Mouse (Mus musculus) CH12.LX (cell line): ENCODE results near the gene Nfix. TPM values are rescaled to one million over a fixed set of nuclear protein-coding genes. Genes with fewer than 3 reads are reported as not detected.

Source experiments
- DNase-seq: peaks from one replicate; pipeline ENCODE4 v3.0.0-alpha.2; 2013; ENCODE audit errors: extremely low read depth
- H3K27ac ChIP-seq: 2 replicates; pipeline ENCODE4 v1.5.1; 2012; ENCODE audit warnings: low read depth, mild to moderate bottlenecking, control low read depth, moderate library complexity; ENCODE audit not compliant: insufficient read depth
- H3K27me3 ChIP-seq: replicated peaks from 2 replicates; pipeline ENCODE3; 2012; ENCODE audit warnings: inconsistent platforms
- H3K36me3 ChIP-seq, 2 experiments: replicated peaks in 1 of 2; 2 replicates each; pipeline versions ENCODE3 to v1.6.1; 2012; ENCODE audit warnings: inconsistent platforms in 1 of 2, low read length in 1 of 2, mild to moderate bottlenecking in 1 of 2, mixed read lengths in 1 of 2, moderate library complexity in 1 of 2; ENCODE audit not compliant: control insufficient read depth in 1 of 2, insufficient read depth in 1 of 2
- H3K4me1 ChIP-seq, 2 experiments: 2 replicates each; pipeline ENCODE4 v1.6.1; 2012; ENCODE audit warnings: inconsistent platforms in 1 of 2, moderate library complexity in 1 of 2; ENCODE audit not compliant: insufficient read depth in 2 of 2, control insufficient read depth in 1 of 2
- H3K4me2 ChIP-seq: 2 replicates; pipeline ENCODE4 v1.6.1; 2012; ENCODE audit warnings: low read depth, mild to moderate bottlenecking, control low read depth; ENCODE audit not compliant: poor library complexity, insufficient read depth, severe bottlenecking
- H3K4me3 ChIP-seq, 3 experiments: fragments of 150-350 bp in 1 of 3; sonication (generic) in 1 of 3; replicated peaks in 1 of 3; 2 replicates each; pipeline versions ENCODE3 to v1.5.1; 2011 to 2012; ENCODE audit warnings: low read depth in 2 of 3, low read length in 2 of 3, mild to moderate bottlenecking in 2 of 3, moderate library complexity in 2 of 3, control low read depth in 1 of 3, improper control_type of control experiment in 1 of 3, inconsistent platforms in 1 of 3, mixed read lengths in 1 of 3; ENCODE audit not compliant: poor library complexity in 1 of 3
- H3K79me2 ChIP-seq: replicated peaks from 2 replicates; pipeline ENCODE4 v1.6.1; 2012; ENCODE audit warnings: mild to moderate bottlenecking, moderate library complexity; ENCODE audit not compliant: control insufficient read depth, poor library complexity, insufficient read depth, severe bottlenecking; ENCODE audit errors: extremely low read depth
- H3K9ac ChIP-seq: 2 replicates; pipeline ENCODE4 v1.6.1; 2012; ENCODE audit warnings: low read depth, mild to moderate bottlenecking, control low read depth, moderate library complexity; ENCODE audit not compliant: insufficient read depth
- H3K9me3 ChIP-seq: replicated peaks from 2 replicates; pipeline ENCODE3; 2012; ENCODE audit warnings: low read length, inconsistent platforms, mixed read lengths
- BHLHE40 ChIP-seq: IDR thresholded peaks from 2 replicates; pipeline ENCODE4 v1.6.1; 2011; ENCODE audit warnings: mild to moderate bottlenecking, low read depth, low read length, improper control_type of control experiment
- CHD2 ChIP-seq: IDR thresholded peaks from 2 replicates; pipeline ENCODE4 v1.6.1; 2011; ENCODE audit warnings: low read length, improper control_type of control experiment
- CTCF ChIP-seq, 2 experiments: IDR thresholded peaks in 1 of 2; conservative IDR thresholded peaks in 1 of 2; 2 replicates each; pipeline ENCODE4 v1.5.1; 2011 to 2012; ENCODE audit warnings: low read depth in 2 of 2, low read length in 2 of 2, improper control_type of control experiment in 1 of 2, inconsistent platforms in 1 of 2, mild to moderate bottlenecking in 1 of 2, moderate library complexity in 1 of 2
- IRF4 ChIP-seq: IDR thresholded peaks from 2 replicates; pipeline ENCODE4 v1.6.1; 2014; ENCODE audit warnings: low read depth, mild to moderate bottlenecking, inconsistent platforms, low read length, improper control_type of control experiment
- KAT2A ChIP-seq: IDR thresholded peaks from 2 replicates; pipeline ENCODE4 v1.6.1; 2012; ENCODE audit warnings: low read length, improper control_type of control experiment, inconsistent platforms; ENCODE audit not compliant: insufficient replicate concordance
- MAZ ChIP-seq: IDR thresholded peaks from 2 replicates; pipeline ENCODE4 v1.6.1; 2012; ENCODE audit warnings: low read depth, mild to moderate bottlenecking, inconsistent platforms, low read length, improper control_type of control experiment, moderate library complexity
- MEF2A ChIP-seq: IDR thresholded peaks from 2 replicates; pipeline ENCODE4 v1.6.1; 2014; ENCODE audit warnings: low read depth, mild to moderate bottlenecking, inconsistent platforms, low read length, improper control_type of control experiment, borderline replicate concordance
- MYC ChIP-seq: IDR thresholded peaks from 2 replicates; pipeline ENCODE4 v1.6.1; 2011; ENCODE audit warnings: low read depth, mild to moderate bottlenecking, improper control_type of control experiment, low read length
- NELFE ChIP-seq: IDR thresholded peaks from 2 replicates; pipeline ENCODE4 v1.6.1; 2011; ENCODE audit warnings: low read depth, low read length, improper control_type of control experiment
- NRF1 ChIP-seq: IDR thresholded peaks from 2 replicates; pipeline ENCODE4 v1.6.1; 2014; ENCODE audit warnings: low read depth, mild to moderate bottlenecking, inconsistent platforms, low read length, improper control_type of control experiment, moderate library complexity
- RAD21 ChIP-seq: IDR thresholded peaks from 2 replicates; pipeline ENCODE4 v1.6.1; 2011; ENCODE audit warnings: low read depth, mild to moderate bottlenecking, low read length, improper control_type of control experiment, moderate library complexity
- RCOR1 ChIP-seq: conservative IDR thresholded peaks from 2 replicates; pipeline ENCODE4 v1.6.1; 2012; ENCODE audit warnings: low read depth, mild to moderate bottlenecking, inconsistent platforms, low read length, improper control_type of control experiment
- SIN3A ChIP-seq: IDR thresholded peaks from 2 replicates; pipeline ENCODE4 v1.6.1; 2012; ENCODE audit warnings: low read length, improper control_type of control experiment, inconsistent platforms
- SMC3 ChIP-seq: IDR thresholded peaks from 2 replicates; pipeline ENCODE4 v1.6.1; 2011; ENCODE audit warnings: low read depth, low read length, improper control_type of control experiment
- TCF12 ChIP-seq: IDR thresholded peaks from 2 replicates; pipeline ENCODE4 v1.6.1; 2014; ENCODE audit warnings: low read depth, mild to moderate bottlenecking, inconsistent platforms, low read length, improper control_type of control experiment
- UBTF ChIP-seq: IDR thresholded peaks from 2 replicates; pipeline ENCODE4 v1.6.1; 2012; ENCODE audit warnings: low read depth, mild to moderate bottlenecking, inconsistent platforms, low read length, improper control_type of control experiment, moderate library complexity
- USF1 ChIP-seq: IDR thresholded peaks from 2 replicates; pipeline ENCODE4 v1.6.1; 2014; ENCODE audit warnings: low read depth, mild to moderate bottlenecking, inconsistent platforms, low read length, improper control_type of control experiment
- USF2 ChIP-seq: conservative IDR thresholded peaks from 2 replicates; pipeline ENCODE4 v1.6.1; 2011; ENCODE audit warnings: low read depth, low read length, improper control_type of control experiment
- ZC3H11A ChIP-seq: IDR thresholded peaks from 2 replicates; pipeline ENCODE4 v1.6.1; 2012; ENCODE audit warnings: low read depth, mild to moderate bottlenecking, inconsistent platforms, low read length, improper control_type of control experiment
- ZKSCAN1 ChIP-seq: IDR thresholded peaks from 2 replicates; pipeline ENCODE4 v1.6.1; 2012; ENCODE audit warnings: low read depth, inconsistent platforms, low read length, improper control_type of control experiment, borderline replicate concordance
- ZMIZ1 ChIP-seq: IDR thresholded peaks from 2 replicates; pipeline ENCODE4 v1.6.1; 2012; ENCODE audit warnings: low read depth, mild to moderate bottlenecking, inconsistent platforms, low read length, improper control_type of control experiment
- ZNF384 ChIP-seq: IDR thresholded peaks from 2 replicates; pipeline ENCODE4 v1.6.1; 2012; ENCODE audit warnings: low read depth, low read length, improper control_type of control experiment, inconsistent platforms
- dilution Hi-C: fragments of 300-500 bp; cut with MboI; formaldehyde crosslinking; loops from 2 replicates; pipeline ENCODE4 v1.14.3; 2020; ENCODE audit warnings: low sequenced_read_pairs; ENCODE audit not compliant: extremely low pct_unique_long_range_greater_than_20kb, extremely low pct_ligation_motif_present
- in situ Hi-C: fragments of 300-500 bp; cut with MboI; formaldehyde crosslinking; loops from 3 replicates; pipeline ENCODE4 v1.14.3; 2019; ENCODE audit warnings: low sequenced_read_pairs, low pct_ligation_motif_present, low pct_unique_long_range_greater_than_20kb, mixed read lengths
- polyA plus RNA-seq: library from polyadenylated mRNA; unstranded; fragments of >175 nt; gene quantifications from 2 replicates; pipeline ENCODE4 v1.2.1, GENCODE M21; 2012; ENCODE audit warnings: low read depth; ENCODE audit not compliant: insufficient read length
- total RNA-seq, 2 experiments: library from RNA; depleted of rRNA; stranded (reverse); fragments of 300-350 nt in 1 of 2; fragments of >200 nt in 1 of 2; gene quantifications; 2 replicates each; pipeline ENCODE4 v1.2.3; 2012 to 2014

Gene Nfix
- total and polyA plus RNA-seq, 3 experiments: 0.09 to 10.5 (median 1.1) TPM

DNA sequence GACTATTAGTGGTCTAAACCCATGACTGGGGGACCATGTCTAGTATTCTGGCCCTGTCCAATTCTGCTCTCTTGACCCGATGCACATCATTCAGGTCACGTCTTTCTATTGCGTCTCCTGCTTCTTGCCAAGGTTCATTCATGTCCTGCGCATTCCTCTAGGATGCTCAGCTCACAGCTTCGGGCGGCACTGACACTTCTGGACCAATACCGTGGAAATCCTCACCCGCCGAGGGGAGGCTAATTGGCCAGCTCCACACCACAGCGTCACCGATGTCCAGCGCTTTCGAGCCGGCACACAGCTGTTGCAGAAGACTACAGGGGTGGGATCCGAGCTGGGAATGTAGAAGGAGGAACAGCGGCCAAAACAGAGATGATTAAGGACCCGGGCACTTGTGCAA is 16.0 kb upstream of the Nfix start:
- in situ Hi-C loops: loop anchor here (10.0 kb wide), 1 partner anchor 101 kb away; no protein-coding TSS in a partner anchor

DNA sequence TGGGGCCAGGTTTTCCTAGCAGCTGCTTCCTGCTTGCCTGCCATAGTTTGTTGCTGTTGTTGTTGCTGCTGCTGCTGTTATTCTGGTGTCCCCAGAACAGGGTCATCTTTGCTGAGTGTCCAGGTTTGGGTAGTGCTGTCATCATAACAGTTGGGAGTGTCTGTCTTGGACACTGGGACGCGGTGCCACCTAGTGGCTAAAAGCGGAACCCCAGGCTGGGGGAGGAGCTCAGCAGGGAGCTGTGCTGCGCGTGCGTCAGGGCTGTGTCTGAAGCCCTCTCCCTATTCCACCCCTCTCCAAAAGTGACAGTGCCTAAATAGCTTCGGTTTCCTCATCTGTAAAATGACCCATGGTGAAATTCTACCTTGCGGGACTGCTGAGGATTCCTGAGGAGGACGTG is 15.4 kb upstream of the Nfix start:
- dilution Hi-C loops (no loop called here), in situ Hi-C loops (loop anchor here (10.0 kb wide), 1 partner anchor 101 kb away; no protein-coding TSS in a partner anchor)
- Histone ChIP-seq H3K4me3 (no peak overlapping the region), H3K79me2 (no peaks in the 10 kb centered on the region), H3K9ac (no peak overlapping the region), H3K9me3 (no peaks in the 10 kb centered on the region), H3K27ac (no peak overlapping the region), H3K4me1 (peaks cover 2 to 11% of the 10 kb centered on the region in 2 experiments; a peak in 2 of 4 replicates), H3K36me3 (no peaks in the 10 kb centered on the region), H3K4me2 (no peak overlapping the region), H3K27me3 (peaks cover 15% of the 10 kb centered on the region)
- TF ChIP-seq USF1: no peak
- TF ChIP-seq NELFE: no peak
- TF ChIP-seq ZKSCAN1: no peak
- no peak for TF ChIP-seq SIN3A
- TF ChIP-seq CHD2: no peak; the same call in 1 of the 2 replicates
- TF ChIP-seq RAD21: peak; percentile 67
- peak; percentile 40; the same call in 1 of the 2 replicates for TF ChIP-seq IRF4
- no peak for TF ChIP-seq MAZ
- TF ChIP-seq CTCF (conservative IDR thresholded peaks at IDR 0.05 in 1 of 2, IDR thresholded peaks at IDR 0.05 in 1 of 2; ENCODE audit: low read depth in 2 of 2, low read length in 2 of 2): peak; percentile 95
- TF ChIP-seq NRF1: peak; percentile 95
- TF ChIP-seq SMC3: peak; percentile 76
- TF ChIP-seq KAT2A: no peak
- TF ChIP-seq USF2: no peak
- TF ChIP-seq ZMIZ1: no peak
- TF ChIP-seq UBTF: no peak
- no peak for TF ChIP-seq MEF2A
- no peak for TF ChIP-seq MYC
- TF ChIP-seq BHLHE40: no peak
- TF ChIP-seq ZC3H11A: no peak
- TF ChIP-seq ZNF384: no peak
- 0 out of 2 replicates have a peak, but pooled peaks have one; percentile 25 for TF ChIP-seq TCF12
- DNase-seq: peak; percentile 84

More for the DNA sequence above, 16.0 kb upstream of the Nfix start:
- Histone ChIP-seq H3K4me3 (no peak overlapping the region), H3K4me1 (peaks cover 2 to 8% of the 10 kb centered on the region in 2 experiments; a peak in 2 of 4 replicates), H3K27ac (no peak overlapping the region), H3K27me3 (peaks cover 14% of the 10 kb centered on the region), H3K9me3 (no peaks in the 10 kb centered on the region), H3K9ac (no peak overlapping the region), H3K79me2 (no peaks in the 10 kb centered on the region), H3K4me2 (no peak overlapping the region), H3K36me3 (no peaks in the 10 kb centered on the region)
- no peak for DNase-seq
- TF ChIP-seq RCOR1 (no peak), UBTF (no peak)
- dilution Hi-C loops: no loop called here
